Mouse (Mus musculus) skeletal muscle tissue, postnatal 0 days (tissue): Measurements from ENCODE around the gene Fcor. TPM values are rescaled to one million over a fixed set of nuclear protein-coding genes. Genes with fewer than 3 reads are reported as not detected.

Source experiments
- polyA plus RNA-seq: library from polyadenylated mRNA; unstranded; fragments of >200 nt; fragmentation: Nextera tagmentation; extraction: Ambion mirVana; gene quantifications from 2 replicates; pipeline ENCODE4 v1.2.1, GENCODE M21; 2015

Gene Fcor
- polyA plus RNA-seq, result 5.8 and 29.9 TPM in 2 replicates

DNA sequence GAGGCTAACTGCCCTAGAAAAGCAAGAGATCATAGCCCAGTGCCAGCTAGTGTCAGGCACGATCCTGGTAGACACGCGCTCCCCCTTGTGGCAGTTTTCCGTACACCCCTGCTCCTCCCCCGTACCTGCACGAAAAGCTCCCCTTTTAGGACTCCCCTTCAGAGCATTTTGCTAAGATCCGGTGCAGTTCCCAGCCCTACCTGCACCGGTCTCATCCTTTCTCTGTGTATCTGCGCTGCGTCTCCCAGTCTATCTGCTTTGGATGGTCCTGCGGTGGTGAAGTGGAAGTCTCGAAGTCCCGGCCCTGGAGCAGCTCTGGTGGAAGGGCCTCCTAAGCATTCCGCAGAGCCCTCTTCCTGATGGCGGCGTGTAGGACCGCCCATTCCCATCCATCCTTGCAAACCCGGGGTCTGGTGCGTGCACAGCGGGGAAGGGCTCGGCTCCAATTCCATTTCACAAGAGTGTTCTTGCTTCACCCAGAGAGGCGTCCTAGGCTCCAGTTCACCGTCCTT lies at the start of gene Fcor:
Fcor (minus strand) TSS at position 383 of the 512 bp plus-strand sequence.

GRCm38 (mm10) chr8:3720551-3720950 lies 48.4 kb upstream of the Fcor start, which contains the start of gene Clec4g:
Gene Clec4g (minus strand): TSS chr8:3720651.

DNA sequence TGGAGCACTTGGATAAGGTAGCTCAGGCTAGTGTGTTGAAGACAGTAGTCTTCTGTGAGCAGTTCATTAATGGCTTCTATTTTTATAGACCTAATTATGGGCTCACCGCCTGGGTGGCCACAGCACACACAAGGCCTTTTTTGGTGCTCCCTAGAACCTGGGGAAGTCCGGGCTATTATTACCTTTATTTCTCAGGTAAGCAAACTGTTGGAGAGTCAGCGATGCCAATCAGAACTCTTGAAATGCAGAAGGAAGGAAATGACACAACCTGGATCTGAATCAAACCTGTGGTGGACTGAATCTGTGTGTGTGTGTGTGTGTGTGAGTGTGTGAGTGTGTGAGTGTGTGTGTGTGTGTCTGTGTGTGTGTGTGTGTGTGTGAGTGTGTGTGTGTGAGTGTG lies 22.0 kb upstream of the Fcor start, which contains the start of gene Fcer2a:
Fcer2a (minus strand) TSS at position 55 of the 400 bp plus-strand sequence.

GRCm38 (mm10) chr8:3676131-3676992 lies 4.2 kb upstream of the Fcor start, which contains the start of gene Trappc5:
Gene Trappc5 (plus strand): TSS chr8:3676299.

GRCm38 (mm10) chr8:3665507-3665906 lies 6.7 kb downstream of the Fcor start, which contains the start of gene Mcemp1:
Gene Mcemp1 (plus strand): TSS chr8:3665754.

GRCm38 (mm10) chr8:3655526-3655925 lies 16.6 kb downstream of the Fcor start, which contains the start of gene Retn:
Gene Retn (plus strand): TSS chr8:3655770.

GRCm38 (mm10) chr8:3630647-3631477 lies 41.3 kb downstream of the Fcor start, which contains the start of gene Stxbp2:
Gene Stxbp2 (plus strand): TSS chr8:3630955.

GRCm38 (mm10) chr8:3625445-3625844 lies 46.7 kb downstream of the Fcor start, which contains the start of gene Pcp2:
Gene Pcp2 (minus strand): TSS chr8:3625545.

DNA sequence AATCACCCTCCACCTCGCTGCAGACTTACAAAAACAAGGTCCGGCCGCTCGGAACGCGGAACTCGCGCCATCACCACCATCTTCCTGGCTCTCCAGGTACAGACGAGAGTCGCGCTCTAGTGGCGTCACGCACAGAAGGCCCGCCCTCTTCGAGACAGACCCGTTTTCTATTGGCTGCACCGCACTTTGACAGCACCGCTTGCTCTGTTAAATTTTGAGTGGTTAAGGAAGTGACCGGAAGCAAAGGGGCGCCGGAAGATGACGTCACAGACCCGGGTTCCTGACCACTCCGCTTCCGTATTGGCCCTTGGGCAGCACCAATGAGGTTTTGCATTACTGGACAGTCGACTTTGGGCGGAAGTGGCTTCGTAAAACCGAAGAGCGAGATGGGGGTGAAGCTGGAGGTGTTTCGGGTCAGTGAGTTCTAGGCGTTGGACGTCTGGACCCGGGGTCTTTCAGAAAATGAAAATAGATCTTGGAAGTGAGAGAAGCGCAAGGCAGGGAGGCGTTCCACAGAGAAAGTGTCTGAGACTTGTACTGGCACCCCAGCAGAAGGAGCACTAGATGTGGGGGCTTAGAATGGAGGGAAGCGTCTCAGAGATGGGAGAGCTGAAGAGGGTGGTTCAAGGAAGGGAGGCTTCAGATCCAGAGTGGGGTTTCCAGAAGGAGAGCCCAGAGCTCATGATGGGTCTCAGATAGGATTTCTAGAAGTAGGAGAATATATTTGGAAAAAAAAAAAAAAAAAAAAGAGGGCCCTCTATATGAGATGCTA lies 50.8 kb downstream of the Fcor start, which contains the start of the genes Xab2 and Pet100:
Xab2 (minus strand) TSS at position 118 of the 772 bp plus-strand sequence.
Pet100 (plus strand) TSS at position 350 of the 772 bp plus-strand sequence.

Other genes with a start within 250 kb of the Fcor start
- gene Pex11g, start 204.7 kb downstream of the Fcor start, polyA plus RNA-seq, result 4.9 and 7.0 TPM in 2 replicates
- not detected in 2 replicates for gene Tex45, start 201.5 kb downstream of the Fcor start, polyA plus RNA-seq
- 23.2 and 25.1 TPM in 2 replicates for gene Zfp358, start 179.2 kb downstream of the Fcor start, polyA plus RNA-seq
- gene Mcoln1, start 171.9 kb downstream of the Fcor start, polyA plus RNA-seq, result 26.1 and 28.2 TPM in 2 replicates
- 8.8 and 9.3 TPM in 2 replicates for gene Pnpla6, start 157.0 kb downstream of the Fcor start, polyA plus RNA-seq
- gene C330021F23Rik, start 104.4 kb downstream of the Fcor start, polyA plus RNA-seq, result 0.12 and 0.23 TPM in 2 replicates
- gene Camsap3, start 85.1 kb downstream of the Fcor start, polyA plus RNA-seq, result 0.67 and 1.3 TPM in 2 replicates
- gene Xab2, start 51.0 kb downstream of the Fcor start, polyA plus RNA-seq, result 19.5 and 21.0 TPM in 2 replicates
- gene Pet100, start 50.8 kb downstream of the Fcor start, polyA plus RNA-seq, result 76.1 and 83.2 TPM in 2 replicates
- gene Pcp2, start 46.8 kb downstream of the Fcor start, polyA plus RNA-seq, result not detected in 2 replicates
- gene Stxbp2, start 41.4 kb downstream of the Fcor start, polyA plus RNA-seq, result 5.0 and 16.5 TPM in 2 replicates
- 15.0 and 330 TPM in 2 replicates for gene Retn, start 16.6 kb downstream of the Fcor start, polyA plus RNA-seq
- 0.26 and 0.34 TPM in 2 replicates for gene Mcemp1, start 6.6 kb downstream of the Fcor start, polyA plus RNA-seq
- 26.8 and 27.3 TPM in 2 replicates for gene Trappc5, start 3.9 kb upstream of the Fcor start, polyA plus RNA-seq
- 0.10 and 0.13 TPM in 2 replicates for gene Fcer2a, start 21.8 kb upstream of the Fcor start, polyA plus RNA-seq
- 0.27 TPM in 1 of 2 replicates, not detected in the other for gene Clec4g, start 48.3 kb upstream of the Fcor start, polyA plus RNA-seq
- 0.09 and 0.46 TPM in 2 replicates for gene Cd209a, start 76.6 kb upstream of the Fcor start, polyA plus RNA-seq
- not detected in 2 replicates for gene Cd209e, start 181.9 kb upstream of the Fcor start, polyA plus RNA-seq
- gene Cd209d, start 206.2 kb upstream of the Fcor start, polyA plus RNA-seq, result 0.15 TPM in 1 of 2 replicates, not detected in the other